Mouse (Mus musculus) cerebellum, adult 9-10 months (tissue): ENCODE results near the gene Gm5168.
"Not testable (repeated sequence)": the region's sequence is repeated elsewhere in the genome, so short reads cannot be mapped to it uniquely, and the experiment has no call there.

Source experiments
- DNase-seq: peaks from one replicate; pipeline ENCODE4 v3.0.0; 2022

Gene Gm5168

DNA sequence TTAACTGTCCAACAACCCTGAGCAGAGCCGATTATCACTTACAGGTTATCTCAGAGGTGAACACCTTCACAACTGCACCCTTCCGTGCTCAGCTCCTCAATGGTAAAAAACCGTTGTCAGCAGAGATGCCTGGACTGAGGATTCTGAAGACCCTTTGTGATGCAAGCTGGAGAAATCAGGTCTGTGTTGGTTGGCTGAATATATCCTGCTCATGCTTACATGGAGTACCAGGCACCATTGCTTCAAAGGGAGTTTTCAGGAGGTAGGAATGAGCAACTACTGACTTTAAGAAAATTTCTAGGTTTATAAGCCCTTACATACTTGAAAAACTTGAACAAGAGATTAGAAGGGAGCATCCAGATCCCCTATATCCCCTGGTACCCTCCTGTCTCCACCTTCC lies at the start of gene Gm5168:
TSS of gene Gm5168 (minus strand) at position 101 of the 400 bp plus-strand sequence.
- not testable (repeated sequence) for DNase-seq
